Mouse (Mus musculus): ENCODE data around the gene Tspan31.
"Not testable (repeated sequence)": the region's sequence is repeated elsewhere in the genome, so short reads cannot be mapped to it uniquely, and the experiment has no call there.

The Tspan31 gene

GRCm38 (mm10) chr10:127083915-127084306 lies 13.8 kb upstream of the Tspan31 start:
- DNase-seq (ENCODE audit: low spot score) = no peak

GRCm38 (mm10) chr10:127083292-127083914 lies 13.3 kb upstream of the Tspan31 start:
- no peak for DNase-seq (ENCODE audit: low spot score)

DNA sequence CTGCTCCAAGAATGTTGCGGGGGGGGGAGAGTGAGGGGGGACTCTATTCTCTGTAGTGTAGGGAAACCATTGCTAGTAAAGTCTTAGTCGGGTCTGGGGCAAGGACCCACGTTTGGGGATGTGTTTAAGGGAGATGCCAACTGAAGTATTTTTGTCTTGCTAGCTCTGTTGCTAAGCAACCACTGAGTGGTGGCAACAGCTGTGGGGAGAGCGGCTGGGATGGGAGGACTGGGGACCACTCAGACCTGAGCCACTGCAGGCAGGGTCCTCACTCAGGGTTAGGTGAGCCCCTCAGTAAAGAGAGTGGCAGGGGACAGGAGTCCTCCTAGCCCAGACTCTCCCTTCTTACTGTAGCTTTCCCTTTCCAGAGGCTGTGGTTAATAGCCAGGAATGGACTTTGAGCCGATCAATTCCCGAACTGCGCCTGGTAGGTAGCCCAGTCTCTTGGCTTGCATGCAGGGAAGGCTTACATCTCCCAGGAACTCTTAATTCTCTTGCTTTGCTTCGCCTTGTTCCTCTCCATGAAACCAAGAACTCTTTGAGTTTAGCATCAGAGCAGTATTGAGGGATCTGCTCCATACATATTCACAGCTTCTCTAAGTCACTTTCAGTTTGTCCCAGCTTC lies 12.0 kb upstream of the Tspan31 start:
- no peak for DNase-seq (ENCODE audit: low spot score)

GRCm38 (mm10) chr10:127080901-127081780 lies 11.1 kb upstream of the Tspan31 start:
- DNase-seq (ENCODE audit: low spot score) = no peak

GRCm38 (mm10) chr10:127079665-127080391 lies 9.8 kb upstream of the Tspan31 start:
- no peak for DNase-seq (ENCODE audit: low spot score)

DNA sequence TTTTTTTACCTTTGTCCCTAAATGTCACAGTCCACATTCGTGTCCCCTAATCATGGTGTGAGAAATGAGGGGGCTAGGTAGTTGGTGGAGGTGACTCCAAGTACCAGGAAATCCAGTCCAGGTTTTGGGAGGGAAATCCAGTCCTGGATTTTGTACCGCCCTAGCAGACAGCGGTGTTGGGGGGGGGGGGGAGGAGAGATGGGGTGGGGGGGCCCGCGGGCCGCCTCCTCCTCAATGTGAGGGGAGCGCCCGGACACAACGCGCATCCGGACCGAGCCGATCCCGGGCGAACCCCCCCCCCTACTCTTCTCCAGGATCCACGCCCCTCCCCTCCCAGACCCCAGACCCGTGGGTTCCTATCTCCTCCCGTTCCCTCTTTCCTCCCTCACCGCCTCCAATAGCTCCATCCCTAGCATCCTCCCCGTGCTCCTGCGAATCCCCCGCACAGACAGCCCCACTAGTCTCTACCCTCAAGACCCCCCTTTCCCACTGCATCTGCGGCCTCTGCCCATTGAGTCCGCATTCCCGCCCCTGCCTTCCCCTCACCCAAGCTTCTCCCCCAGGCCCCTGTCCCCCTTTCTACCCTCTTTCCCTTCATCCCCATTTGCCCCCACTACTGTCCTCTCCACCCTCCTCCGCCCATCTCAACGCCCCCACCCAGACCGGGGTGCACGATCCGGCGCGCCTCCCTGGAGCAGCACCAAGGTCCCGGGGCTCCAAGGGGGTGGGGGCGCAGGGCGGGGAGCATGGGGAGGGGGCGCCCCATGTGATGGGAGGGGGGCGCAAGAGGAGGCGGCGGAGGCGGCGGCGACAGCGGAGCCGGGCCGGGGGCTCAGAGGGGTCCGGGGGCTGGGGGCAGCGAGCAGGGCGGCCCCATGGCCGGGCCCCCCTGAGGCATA lies 8.9 kb upstream of the Tspan31 start:
- DNase-seq (ENCODE audit: low spot score) = no peak

DNA sequence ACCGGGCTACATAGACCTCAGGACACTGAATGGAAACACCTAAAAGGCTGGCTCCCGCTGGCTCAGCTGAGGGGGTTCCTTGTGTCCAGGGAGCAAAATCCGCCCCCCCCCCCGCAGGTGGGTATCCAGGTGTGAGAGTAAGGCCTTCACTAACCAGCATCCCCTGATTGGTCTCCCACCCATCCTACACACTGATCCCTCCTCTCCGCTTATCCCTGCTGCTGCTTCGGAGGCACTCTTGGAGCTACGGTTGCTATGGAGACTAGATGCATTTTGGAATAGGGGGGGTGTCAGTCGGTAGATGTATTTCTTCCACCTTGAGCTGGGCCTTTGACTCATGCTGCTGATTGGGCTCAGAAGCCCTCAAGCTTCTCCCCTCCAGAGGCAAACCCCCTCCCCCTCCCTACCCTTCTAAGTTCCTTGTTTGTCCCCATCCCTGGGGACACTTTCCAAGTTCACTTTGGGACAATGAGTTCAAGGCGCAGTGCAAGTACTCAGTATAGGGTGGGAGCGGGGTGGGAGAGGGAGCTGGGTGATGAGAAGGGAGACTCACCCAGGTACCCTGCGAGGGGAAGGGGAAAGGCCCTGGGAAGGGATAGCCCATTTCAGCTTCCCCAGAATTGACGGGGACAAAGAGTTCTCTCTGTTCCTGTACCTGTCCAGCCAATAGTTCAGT lies 8.1 kb upstream of the Tspan31 start:
- DNase-seq (ENCODE audit: low spot score) = no peak

DNA sequence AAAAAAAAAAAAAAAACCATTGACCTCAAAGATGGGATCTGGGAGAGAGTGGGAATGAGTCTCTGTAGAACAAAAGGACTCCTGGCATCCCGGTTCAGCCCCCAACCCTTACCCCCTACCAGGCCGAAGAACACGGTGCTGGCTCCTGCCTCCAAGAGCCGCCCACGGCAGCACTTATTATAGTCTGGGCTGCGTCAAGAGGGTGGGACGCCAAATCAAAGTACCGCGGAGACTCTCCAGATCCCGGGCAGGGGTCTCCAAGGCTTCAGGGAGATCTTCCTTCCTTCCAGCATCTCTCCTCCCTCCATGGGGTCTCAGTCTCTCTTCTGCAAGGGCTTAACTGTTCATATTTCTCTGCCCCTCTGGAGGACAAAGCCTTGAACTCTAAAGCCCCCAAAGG lies 7.5 kb upstream of the Tspan31 start:
- no peak for DNase-seq (ENCODE audit: low spot score)

DNA sequence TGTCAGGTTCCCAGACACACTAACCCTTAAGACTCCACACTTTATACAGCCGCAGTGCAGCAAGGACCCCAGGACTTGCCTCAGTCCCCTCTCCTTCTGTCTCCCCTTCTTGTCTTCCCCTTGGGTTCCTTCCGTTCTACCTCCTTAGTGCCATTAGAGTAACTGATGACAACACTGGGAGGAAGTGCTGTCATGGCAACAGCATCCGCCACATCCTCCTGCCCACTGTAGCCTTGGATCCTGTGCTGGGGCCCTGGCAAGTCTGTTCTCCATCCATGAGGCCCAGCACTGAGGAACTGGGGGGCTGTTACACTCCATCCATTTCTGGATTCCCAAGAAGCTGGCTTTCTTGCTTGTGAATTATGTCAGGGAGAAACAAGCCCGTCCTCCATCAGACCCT lies 6.0 kb upstream of the Tspan31 start:
- DNase-seq (ENCODE audit: low spot score) = no peak

DNA sequence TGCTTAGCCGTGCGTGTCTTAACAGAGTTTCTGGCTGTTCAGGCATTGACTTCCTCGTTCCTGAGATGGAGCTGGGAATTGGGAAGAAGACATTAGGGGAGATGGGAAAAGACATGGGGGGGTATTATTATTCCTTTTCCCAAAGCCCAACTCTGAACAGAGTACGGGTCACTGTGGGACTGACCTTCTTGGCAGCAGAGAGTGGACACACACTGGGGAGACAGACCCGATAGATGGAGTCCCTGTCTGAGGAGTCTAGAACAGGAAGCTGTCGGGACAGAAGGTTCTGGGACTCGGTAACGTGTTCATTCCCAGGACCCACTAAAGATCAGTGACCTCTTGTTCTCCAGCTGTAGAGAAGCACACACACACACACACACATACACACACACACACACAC lies 5.6 kb upstream of the Tspan31 start:
- DNase-seq (ENCODE audit: low spot score) = no peak

DNA sequence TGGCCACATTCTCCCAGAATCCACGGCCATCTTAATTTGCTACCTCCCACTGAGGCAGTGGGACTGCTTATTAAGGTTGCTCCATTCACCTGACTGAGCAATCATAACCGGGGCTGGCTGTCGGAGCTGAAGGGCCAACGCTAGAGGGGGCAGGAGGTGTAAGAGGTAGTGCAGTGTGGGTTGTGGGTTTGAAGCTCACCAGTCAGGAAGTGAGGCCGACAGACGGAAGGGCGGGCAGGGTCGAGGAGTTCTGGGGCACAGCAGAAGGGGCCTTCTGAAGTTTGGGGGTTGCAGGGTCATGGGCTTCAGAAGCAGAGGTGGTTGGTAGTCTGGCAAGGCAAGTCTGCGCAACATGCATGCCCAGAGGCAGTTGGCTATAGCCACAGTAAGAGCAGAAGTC lies 5.0 kb upstream of the Tspan31 start, which contains the start of gene Agap2:
TSS of gene Agap2 (plus strand) at position 205 of the 400 bp plus-strand sequence.
- no peak for DNase-seq (ENCODE audit: low spot score)

GRCm38 (mm10) chr10:127073981-127074380 lies 3.9 kb upstream of the Tspan31 start:
- DNase-seq (ENCODE audit: low spot score) = no peak

DNA sequence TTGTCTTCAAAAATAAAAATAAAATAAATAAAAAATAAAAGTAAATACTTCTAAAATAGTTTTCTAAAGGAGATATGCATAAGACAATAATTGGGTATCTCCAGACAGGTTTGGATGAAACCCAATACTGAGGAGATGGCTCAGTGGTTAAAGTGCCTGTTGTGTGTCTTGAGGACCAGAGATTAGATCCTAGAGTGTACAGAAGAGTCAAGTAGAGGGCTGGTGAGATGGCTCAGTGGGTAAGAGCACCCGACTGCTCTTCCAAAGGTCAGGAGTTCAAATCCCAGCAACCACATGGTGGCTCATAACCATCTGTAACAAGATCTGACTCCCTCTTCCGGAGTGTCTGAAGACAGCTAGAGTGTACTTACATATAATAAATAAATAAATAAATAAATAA lies 2.9 kb upstream of the Tspan31 start:
- not testable (repeated sequence) for DNase-seq (ENCODE audit: low spot score)

DNA sequence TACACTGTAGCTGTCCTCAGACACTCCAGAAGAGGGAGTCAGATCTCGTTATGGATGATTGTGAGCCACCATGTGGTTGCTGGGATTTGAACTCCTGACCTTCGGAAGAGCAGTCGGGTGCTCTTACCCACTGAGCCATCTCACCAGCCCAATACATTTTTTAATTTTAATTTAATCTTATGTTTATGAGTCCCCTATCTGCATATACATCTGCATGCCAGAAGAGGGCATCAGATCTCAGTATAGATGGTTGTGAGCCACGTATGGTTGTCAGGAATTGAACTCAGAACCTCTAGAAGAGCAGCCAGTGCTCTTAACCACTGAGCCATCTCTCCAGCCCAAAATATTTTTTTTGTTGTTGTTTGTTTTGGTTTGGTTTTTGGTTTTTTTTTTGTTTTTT lies 2.2 kb upstream of the Tspan31 start:
- DNase-seq (ENCODE audit: low spot score) = not testable (repeated sequence)

DNA sequence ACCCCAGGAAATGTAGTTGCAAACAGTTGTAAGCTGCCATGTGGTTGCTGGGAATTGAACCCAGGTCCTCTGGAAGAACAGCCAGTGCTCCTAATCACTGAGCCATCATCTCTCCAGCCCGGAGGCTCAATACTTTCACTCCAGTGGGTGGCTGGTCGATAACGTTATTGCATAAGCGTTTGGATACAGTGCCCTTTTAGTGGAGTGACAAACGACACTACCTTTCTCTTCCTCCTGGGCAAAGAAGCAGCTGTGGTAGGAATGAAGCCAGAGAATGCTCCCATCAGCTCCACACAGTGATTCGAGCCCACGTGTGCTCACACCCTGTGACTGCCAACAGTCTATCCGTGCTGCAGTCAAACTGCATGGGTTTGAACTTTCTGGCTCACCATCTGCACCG lies 1.1 kb upstream of the Tspan31 start:
- no peak for DNase-seq (ENCODE audit: low spot score)

DNA sequence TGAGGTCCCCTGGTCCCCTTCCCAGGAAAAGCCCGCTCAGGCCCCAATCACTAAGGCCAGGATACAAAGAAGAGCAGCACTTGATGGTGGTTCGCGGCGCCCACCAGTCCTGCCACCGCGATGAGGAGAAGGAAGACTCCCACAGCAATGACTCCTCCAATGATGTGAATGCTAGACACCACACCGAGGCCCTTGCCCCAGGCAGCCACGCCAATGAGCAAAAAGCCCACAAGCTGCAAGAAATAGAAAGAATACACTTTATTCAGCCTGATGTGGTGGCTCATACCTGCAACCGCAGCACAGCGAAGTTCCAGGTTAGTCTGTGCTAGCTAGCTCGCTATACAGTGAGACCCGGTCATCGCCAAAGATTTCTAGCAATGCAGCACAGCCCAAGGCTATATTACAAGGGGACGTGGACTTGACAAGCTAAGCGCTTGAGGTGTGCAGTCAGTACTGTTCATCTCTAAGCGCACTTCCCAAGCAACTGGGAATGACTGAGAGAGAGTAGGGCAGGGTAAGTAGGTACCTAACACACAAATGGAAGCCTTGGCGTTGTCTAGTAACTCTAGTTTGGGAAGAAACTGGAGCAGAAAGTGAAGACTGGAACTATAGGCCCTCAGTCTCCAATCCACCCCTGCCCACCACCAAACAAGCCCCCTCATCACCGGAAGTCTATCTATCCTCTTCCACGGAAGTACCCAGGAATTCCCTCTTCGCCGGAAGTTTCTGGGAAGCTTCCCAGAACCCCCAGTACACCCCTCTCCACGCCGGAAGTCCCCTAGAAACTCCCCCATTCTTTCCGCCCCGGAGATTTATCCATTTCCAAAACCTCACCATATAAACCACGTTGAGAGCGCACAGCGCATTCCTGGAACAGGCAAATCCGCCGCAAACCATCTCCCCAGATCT lies 529 bp downstream of the Tspan31 start:
- no peak for DNase-seq (ENCODE audit: low spot score)

- DNase-seq (ENCODE audit: low spot score) = no peak
Measured at GRCm38 (mm10) chr10:127068360-127069038, 1.6 kb downstream of the Tspan31 start.

DNA sequence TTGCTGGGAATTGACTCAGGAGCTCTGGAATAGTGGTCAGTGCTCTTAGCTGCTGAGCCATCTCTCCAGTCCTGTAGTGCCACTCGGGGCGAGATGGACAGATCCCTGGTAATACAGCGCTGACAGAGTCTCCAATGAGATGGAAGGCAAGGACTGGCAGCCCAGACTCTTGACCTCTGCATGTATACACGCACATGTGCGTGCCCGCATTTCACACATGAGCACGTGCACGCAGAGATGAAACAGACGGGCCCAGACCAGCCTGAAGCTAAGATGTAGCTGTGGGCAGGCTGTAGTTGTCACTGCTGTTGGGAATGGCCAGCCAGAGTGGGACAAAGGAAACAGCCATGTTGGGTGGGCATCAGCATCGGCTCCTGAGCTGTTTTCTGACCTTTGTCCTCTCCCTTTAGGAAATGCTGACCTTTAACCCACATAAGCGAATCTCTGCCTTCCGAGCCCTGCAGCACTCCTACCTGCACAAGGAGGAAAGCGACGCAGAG lies 3.5 kb downstream of the Tspan31 start:
- DNase-seq (ENCODE audit: low spot score) = no peak

GRCm38 (mm10) chr10:127065981-127066380 lies 4.1 kb downstream of the Tspan31 start:
- DNase-seq (ENCODE audit: low spot score) = no peak

Data from c-Kit-positive CD71-positive TER-119-positive erythroid progenitor cells, embryonic 14.5 days (primary cell).